Mouse (Mus musculus) embryonic fibroblast, embryonic 13.5 days (primary cell): Measurements from ENCODE around the gene Fgd4.

Source experiments
- CTCF ChIP-seq: IDR thresholded peaks from 2 replicates; pipeline ENCODE4 v1.5.1; 2011; ENCODE audit warnings: mild to moderate bottlenecking, control low read depth, low read length, moderate library complexity, borderline replicate concordance; ENCODE audit not compliant: insufficient read depth
- POLR2A ChIP-seq: IDR thresholded peaks from 2 replicates; pipeline ENCODE4 v1.6.1; 2011; ENCODE audit warnings: low read depth, mild to moderate bottlenecking, control low read depth, low read length, moderate library complexity

DNA sequence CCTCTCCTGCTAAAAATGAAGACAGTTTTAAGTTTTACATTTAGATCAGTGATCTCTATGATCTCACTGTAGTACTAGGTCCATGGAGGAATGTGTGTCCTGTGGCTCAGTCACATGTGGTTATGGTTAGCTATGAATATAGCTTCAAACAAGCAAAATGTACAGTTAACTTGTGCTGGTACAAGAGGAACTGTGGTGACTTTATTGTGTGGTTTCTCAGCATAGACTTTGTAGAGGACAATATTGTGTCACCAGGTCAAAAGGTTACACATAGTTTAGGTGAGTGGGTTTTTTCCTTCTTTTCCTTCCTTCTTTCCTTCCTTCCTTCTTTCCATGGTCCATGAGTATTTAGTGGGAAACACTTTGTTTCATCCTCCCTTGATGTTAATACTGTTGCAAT is 23.8 kb downstream of the Fgd4 start:
- TF ChIP-seq CTCF (no peak), POLR2A (no peak)
